Mouse (Mus musculus): ENCODE data around the gene Sipa1l1.

- TF ChIP-seq CTCF (IDR thresholded peaks at IDR 0.05; ENCODE audit: low read depth) (no peak), EP300 (IDR thresholded peaks at IDR 0.05; ENCODE audit: low read depth) (no peak)
Measured at GRCm38 (mm10) chr12:82208046-82208445, 38.9 kb downstream of the Sipa1l1 start.
